Mouse (Mus musculus) kidney, adult 2 months (tissue): ENCODE results near the gene Eif3d.

Source experiments
- CTCF ChIP-seq: fragments of 200-500 bp; conservative IDR thresholded peaks from 2 replicates; pipeline ENCODE4 v1.5.1; 2011; ENCODE audit warnings: low read depth, mild to moderate bottlenecking, control low read depth, low read length, moderate library complexity, mixed read lengths; ENCODE audit not compliant: insufficient read depth, insufficient read length
- POLR2A ChIP-seq: fragments of 200-500 bp; IDR thresholded peaks from one replicate; pipeline ENCODE4 v1.6.1; 2011; ENCODE audit warnings: low read depth, low read length, control low read depth

- TF ChIP-seq POLR2A (no peak), CTCF (no peak)
Measured at GRCm38 (mm10) chr15:77981181-77981680, 10.6 kb upstream of the Eif3d start.
